Mouse (Mus musculus): Measurements from ENCODE around the gene Rbm45.

DNA sequence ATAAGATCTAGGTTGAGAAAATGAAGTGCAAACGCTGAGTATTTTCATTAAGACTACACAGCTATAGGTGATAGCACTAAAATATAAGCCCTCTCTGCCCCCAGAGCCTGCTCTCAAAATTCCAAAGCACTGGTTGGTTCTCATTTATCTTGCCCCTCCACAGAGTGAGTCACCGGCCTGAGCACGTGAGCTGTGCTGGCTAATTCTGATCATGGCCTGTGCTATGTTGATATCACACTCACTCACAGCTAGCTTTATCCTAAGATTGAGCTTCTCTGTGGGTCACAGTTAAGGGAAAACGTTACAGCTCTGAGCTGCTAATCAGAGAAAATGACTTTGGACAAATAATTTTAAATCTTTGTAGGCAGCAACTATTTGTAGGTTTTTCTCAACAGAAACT is 2.5 kb downstream of the Rbm45 start:
- TF ChIP-seq CTCF (IDR thresholded peaks at IDR 0.05; ENCODE audit: extremely low read depth, insufficient read length, insufficient replicate concordance, low read depth, low read length) = no peak
- TF ChIP-seq POLR2A (IDR thresholded peaks at IDR 0.05; ENCODE audit: low read depth, low read length) = no peak
